Mouse (Mus musculus): Measurements from ENCODE around the gene Apobec2.

GRCm38 (mm10) chr17:48433006-48433655 lies 401 bp upstream of the Apobec2 start:
- TF ChIP-seq CTCF (IDR thresholded peaks at IDR 0.05; ENCODE audit: extremely low read depth, insufficient read length, insufficient replicate concordance, low read depth, low read length): no peak
- no peak for TF ChIP-seq POLR2A (IDR thresholded peaks at IDR 0.05; ENCODE audit: low read depth, low read length)
